Comparison of ENCODE assay signal across 8 mouse cellular contexts in the genomic region with DNA sequence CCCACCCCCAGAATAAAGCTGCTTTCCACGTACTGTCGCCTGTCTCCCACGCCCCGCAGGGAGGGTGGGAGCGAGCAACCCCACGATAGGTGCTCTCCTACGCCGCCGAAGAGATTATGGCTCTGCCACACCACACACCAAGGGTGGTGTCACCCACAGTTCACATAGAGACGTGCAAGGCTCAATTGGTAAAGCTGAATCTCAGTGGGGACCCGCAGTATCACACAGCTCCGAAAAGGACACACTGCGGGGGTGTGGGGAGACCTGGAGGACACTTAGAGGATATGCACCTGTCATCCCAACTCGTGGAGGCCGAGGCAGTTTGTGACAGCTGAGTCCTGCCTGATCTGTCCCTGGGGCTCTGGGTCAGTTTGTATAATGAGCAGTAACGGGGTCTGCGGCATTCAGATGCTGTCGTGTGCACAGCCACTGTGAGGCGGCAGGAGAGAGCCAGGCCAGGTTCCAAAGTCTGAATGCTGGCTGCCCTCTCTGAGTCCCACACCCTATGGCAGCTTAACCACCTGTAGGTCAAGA. TPM values are rescaled to one million over a fixed set of nuclear protein-coding genes. Genes with fewer than 3 reads are reported as not detected.
A peak's percentile ranks its signal among the peaks of the same experiment; 100 is the strongest.
DNase-seq lines count a peak whose midpoint lies in the region; ATAC-seq lines count a peak whose summit lies in the region.

No protein-coding gene starts in this region.

- ATAC-seq in heart, embryonic 14.5 days (ENCODE audit: insufficient number of reproducible peaks, insufficient read depth, low FRiP score, low read depth): 0 out of 2 replicates have a peak, but pooled peaks have one; percentile 3
- peak; percentile 23; the same call in 1 of the 2 replicates for ATAC-seq in limb, embryonic 11.5 days (ENCODE audit: insufficient number of reproducible peaks, low FRiP score, low TSS enrichment, low read depth)
- peak; percentile 61 for ATAC-seq in neural tube, embryonic 12.5 days (ENCODE audit: low FRiP score, low read depth)

- peaks cover 32% of the 10 kb centered on the region for H3K36me3 ChIP-seq in heart, embryonic 14.5 days (ENCODE audit: control insufficient read depth, insufficient read depth, low read length)
- H3K36me3 ChIP-seq in limb, embryonic 11.5 days (ENCODE audit: control insufficient read depth, insufficient read depth, low read length): peaks cover 4% of the 10 kb centered on the region; the same call in 1 of the 2 replicates
- peaks cover 24% of the 10 kb centered on the region for H3K36me3 ChIP-seq in neural tube, embryonic 12.5 days

- H3K9me3 ChIP-seq in heart, embryonic 14.5 days (ENCODE audit: control insufficient read depth, low read length): no peaks in the 10 kb centered on the region
- H3K9me3 ChIP-seq in limb, embryonic 11.5 days (ENCODE audit: control insufficient read depth, low read length): no peaks in the 10 kb centered on the region
- no peaks in the 10 kb centered on the region for H3K9me3 ChIP-seq in neural tube, embryonic 12.5 days

- H3K27ac ChIP-seq in heart, embryonic 14.5 days (replicated peaks in 1 of 2; ENCODE audit: control insufficient read depth in 1 of 2, insufficient read depth in 1 of 2, low read depth in 2 of 2, low read length in 2 of 2): peak overlapping the region; percentile 87 to 100
- H3K27ac ChIP-seq in limb, embryonic 11.5 days (replicated peaks; ENCODE audit: low read depth, low read length): no peak overlapping the region
- peak overlapping the region; percentile 94 for H3K27ac ChIP-seq in neural tube, embryonic 12.5 days

- intact Hi-C loops in left cerebral cortex, postnatal 4 days (cut with DNase I): loop anchor here (10.0 kb wide), 2 partner anchors 152 to 272 kb away; a partner anchor contains a TSS
- intact Hi-C loops in left cerebral cortex, postnatal 14 days (cut with DNase I): loop anchor here (10.0 kb wide), 1 partner anchor 252 kb away; no protein-coding TSS in a partner anchor

- peak overlapping the region; percentile 48 to 60 for H3K4me3 ChIP-seq in heart, embryonic 14.5 days (ENCODE audit: control insufficient read depth in 1 of 2, insufficient read depth in 1 of 2, low read depth in 1 of 2, low read length in 2 of 2)
- H3K4me3 ChIP-seq in limb, embryonic 11.5 days (ENCODE audit: low read depth, low read length): peak overlapping the region; percentile 57
- H3K4me3 ChIP-seq in neural tube, embryonic 12.5 days: peak overlapping the region; percentile 67

- 7% methylated on average over 19 of the region's 19 CpGs for WGBS in heart, embryonic 14.5 days
- WGBS in limb, embryonic 11.5 days: 5% methylated on average over 19 of the region's 19 CpGs
- 4% methylated on average over 19 of the region's 19 CpGs for WGBS in neural tube, embryonic 12.5 days

- peak; percentile 43 for DNase-seq in left cerebral cortex, postnatal 4 days
- DNase-seq in left cerebral cortex, postnatal 14 days (ENCODE audit: low spot score in 2 of 2): no peak
- DNase-seq in cerebellum, adult 9-11 months: peak; percentile 79
- no peak for DNase-seq in limb, embryonic 11.5 days (ENCODE audit: low spot score)
- DNase-seq in ovary, adult 18-20 months (ENCODE audit: low spot score): no peak
- no peak for DNase-seq in layer of hippocampus, postnatal 25 days (ENCODE audit: extremely low spot score in 1 of 2, low spot score in 1 of 2)

- no peaks in the 10 kb centered on the region for H3K27me3 ChIP-seq in heart, embryonic 14.5 days (ENCODE audit: control insufficient read depth, insufficient read depth, low read length)
- H3K27me3 ChIP-seq in limb, embryonic 11.5 days (ENCODE audit: control insufficient read depth, insufficient read depth, low read length): peaks cover 29% of the 10 kb centered on the region
- H3K27me3 ChIP-seq in neural tube, embryonic 12.5 days (replicated peaks): peaks cover 37% of the 10 kb centered on the region

- H3K9ac ChIP-seq in heart, embryonic 14.5 days (ENCODE audit: low read length): peak overlapping the region; percentile 99
- H3K9ac ChIP-seq in limb, embryonic 11.5 days (ENCODE audit: low read length): peak overlapping the region; percentile 89
- H3K9ac ChIP-seq in neural tube, embryonic 12.5 days: peak overlapping the region; percentile 77

- peak overlapping the region; percentile 95 for H3K4me2 ChIP-seq in heart, embryonic 14.5 days (ENCODE audit: low read length)
- H3K4me2 ChIP-seq in limb, embryonic 11.5 days (ENCODE audit: low read depth, severe bottlenecking): peak overlapping the region; percentile 78
- peak overlapping the region; percentile 96 for H3K4me2 ChIP-seq in neural tube, embryonic 12.5 days (replicated peaks)

- peaks cover 16 to 33% of the 10 kb centered on the region in 2 experiments for H3K4me1 ChIP-seq in heart, embryonic 14.5 days (ENCODE audit: control insufficient read depth in 2 of 2, insufficient read depth in 2 of 2, low read length in 2 of 2)
- H3K4me1 ChIP-seq in limb, embryonic 11.5 days (ENCODE audit: control insufficient read depth, insufficient read depth, low read length): peaks cover 12% of the 10 kb centered on the region; the same call in 1 of the 2 replicates
- peaks cover 19% of the 10 kb centered on the region for H3K4me1 ChIP-seq in neural tube, embryonic 12.5 days

RNA-seq across cellular contexts. Expression of a gene that starts 8.8 kb away (rescaled TPM):
- under 1 TPM in 1 of 2 experiments, not detected in 1; 0.44 TPM for total RNA-seq in left cerebral cortex, postnatal 4 days (2021)
- total RNA-seq in left cerebral cortex, postnatal 14 days (2021): under 1 TPM in 1 of 2 experiments, not detected in 1; 0.17 TPM
- polyA plus RNA-seq in heart, embryonic 14.5 days (2014; fragmentation: Nextera tagmentation; extraction: Ambion mirVana): 7.4 and 8.3 TPM in 2 replicates
- polyA plus RNA-seq in limb, embryonic 11.5 days (2014; fragmentation: Nextera tagmentation; extraction: Ambion mirVana): 0.08 TPM in 1 of 2 replicates, not detected in the other
- 0.14 TPM in 1 of 2 replicates, not detected in the other for polyA plus RNA-seq in neural tube, embryonic 12.5 days (2016; fragmentation: Nextera tagmentation; extraction: Ambion mirVana)
- under 1 TPM; 0.19 to 0.20 TPM for total RNA-seq in layer of hippocampus, postnatal 25 days (2021)

RNA-seq across cellular contexts. Expression of a gene that starts 9.4 kb away (rescaled TPM):
- total RNA-seq in left cerebral cortex, postnatal 4 days (2021): not detected
- not detected for total RNA-seq in left cerebral cortex, postnatal 14 days (2021)
- not detected in 2 replicates for polyA plus RNA-seq in heart, embryonic 14.5 days (2014; fragmentation: Nextera tagmentation; extraction: Ambion mirVana)
- not detected in 2 replicates for polyA plus RNA-seq in limb, embryonic 11.5 days (2014; fragmentation: Nextera tagmentation; extraction: Ambion mirVana)
- polyA plus RNA-seq in neural tube, embryonic 12.5 days (2016; fragmentation: Nextera tagmentation; extraction: Ambion mirVana): not detected in 2 replicates
- total RNA-seq in layer of hippocampus, postnatal 25 days (2021): not detected

RNA-seq across cellular contexts. Expression of a gene that starts 10.2 kb away (rescaled TPM):
- 10 to 100 TPM; 62.7 to 62.9 TPM for total RNA-seq in left cerebral cortex, postnatal 4 days (2021)
- total RNA-seq in left cerebral cortex, postnatal 14 days (2021): 10 to 100 TPM; 72.2 to 73.3 TPM
- polyA plus RNA-seq in heart, embryonic 14.5 days (2014; fragmentation: Nextera tagmentation; extraction: Ambion mirVana): 41.5 and 51.0 TPM in 2 replicates
- 43.3 and 49.1 TPM in 2 replicates for polyA plus RNA-seq in limb, embryonic 11.5 days (2014; fragmentation: Nextera tagmentation; extraction: Ambion mirVana)
- polyA plus RNA-seq in neural tube, embryonic 12.5 days (2016; fragmentation: Nextera tagmentation; extraction: Ambion mirVana): 87.7 and 88.4 TPM in 2 replicates
- 10 to 100 TPM; 71.7 to 71.8 TPM for total RNA-seq in layer of hippocampus, postnatal 25 days (2021)

RNA-seq across cellular contexts. Expression of a gene that starts 16.6 kb away (rescaled TPM):
- total RNA-seq in left cerebral cortex, postnatal 4 days (2021): 1,000 to 10,000 TPM; 1,312 to 1,322 TPM
- total RNA-seq in left cerebral cortex, postnatal 14 days (2021): 100 to 1,000 TPM; 936 to 941 TPM
- polyA plus RNA-seq in heart, embryonic 14.5 days (2014; fragmentation: Nextera tagmentation; extraction: Ambion mirVana): 331 and 337 TPM in 2 replicates
- 428 TPM in 2 replicates for polyA plus RNA-seq in limb, embryonic 11.5 days (2014; fragmentation: Nextera tagmentation; extraction: Ambion mirVana)
- polyA plus RNA-seq in neural tube, embryonic 12.5 days (2016; fragmentation: Nextera tagmentation; extraction: Ambion mirVana): 515 and 520 TPM in 2 replicates
- total RNA-seq in layer of hippocampus, postnatal 25 days (2021): 100 to 1,000 TPM; 896 to 944 TPM

RNA-seq across cellular contexts. Expression of a gene that starts 25.3 kb away (rescaled TPM):
- total RNA-seq in left cerebral cortex, postnatal 4 days (2021): 10 to 100 TPM; 29.6 to 30.4 TPM
- total RNA-seq in left cerebral cortex, postnatal 14 days (2021): 10 to 100 TPM; 23.7 to 29.9 TPM
- polyA plus RNA-seq in heart, embryonic 14.5 days (2014; fragmentation: Nextera tagmentation; extraction: Ambion mirVana): 33.5 and 34.0 TPM in 2 replicates
- polyA plus RNA-seq in limb, embryonic 11.5 days (2014; fragmentation: Nextera tagmentation; extraction: Ambion mirVana): 53.3 and 56.9 TPM in 2 replicates
- polyA plus RNA-seq in neural tube, embryonic 12.5 days (2016; fragmentation: Nextera tagmentation; extraction: Ambion mirVana): 67.6 and 70.6 TPM in 2 replicates
- 10 to 100 TPM; 28.2 to 28.9 TPM for total RNA-seq in layer of hippocampus, postnatal 25 days (2021)

Comparison
In these comparisons a context has a peak if more than half of its experiments do, and no peak if none do; other contexts are left out.
1. DNase-seq: peak in left cerebral cortex, postnatal 4 days (single experiment) and cerebellum, adult 9-11 months (single experiment); none in left cerebral cortex, postnatal 14 days (0 of 2), limb, embryonic 11.5 days (single experiment), ovary, adult 18-20 months (single experiment) and layer of hippocampus, postnatal 25 days (0 of 2).
2. ATAC-seq: peak in every context shown above with its lines; median percentile 61 in neural tube, embryonic 12.5 days; 23 in limb, embryonic 11.5 days; 3 in heart, embryonic 14.5 days.
3. Peak in every context shown above with its lines, with median percentiles within 50 percentile points of each other: H3K4me2 ChIP-seq, H3K4me3 ChIP-seq and H3K9ac ChIP-seq.